Mouse (Mus musculus): Measurements from ENCODE around the gene Wipi1. TPM values are rescaled to one million over a fixed set of nuclear protein-coding genes. Genes with fewer than 3 reads are reported as not detected.

Wipi1 gene
- polyA plus RNA-seq, 1 experiment from 2014 or later, result 17.6 TPM

GRCm38 (mm10) chr11:109536939-109537338 lies 74.8 kb downstream of the Wipi1 start:
- Histone ChIP-seq H3K9ac (replicated peaks) (no peak overlapping the region), H3K27me3 (ENCODE audit: insufficient read depth, low read length) (no peaks in the 10 kb centered on the region), H3K4me1 (ENCODE audit: insufficient read depth) (no peaks in the 10 kb centered on the region), H3K9me3 (ENCODE audit: low read length) (no peaks in the 10 kb centered on the region), H3K36me3 (replicated peaks; ENCODE audit: insufficient read depth, low read length) (no peaks in the 10 kb centered on the region), H3K27ac (ENCODE audit: low read depth) (no peak overlapping the region), H3K4me3 (ENCODE audit: low read depth, low read length) (no peak overlapping the region), H3K4me2 (ENCODE audit: low read depth, low read length) (no peak overlapping the region)
- DNase-seq (no peak), ATAC-seq (no peak)
- TF ChIP-seq CTCF (IDR thresholded peaks at IDR 0.05; ENCODE audit: low read depth) (no peak), EP300 (IDR thresholded peaks at IDR 0.05; ENCODE audit: low read depth) (no peak)
- 73% methylated on average over 5 of the region's 5 CpGs for WGBS (ENCODE audit: insufficient replicate concordance)

DNA sequence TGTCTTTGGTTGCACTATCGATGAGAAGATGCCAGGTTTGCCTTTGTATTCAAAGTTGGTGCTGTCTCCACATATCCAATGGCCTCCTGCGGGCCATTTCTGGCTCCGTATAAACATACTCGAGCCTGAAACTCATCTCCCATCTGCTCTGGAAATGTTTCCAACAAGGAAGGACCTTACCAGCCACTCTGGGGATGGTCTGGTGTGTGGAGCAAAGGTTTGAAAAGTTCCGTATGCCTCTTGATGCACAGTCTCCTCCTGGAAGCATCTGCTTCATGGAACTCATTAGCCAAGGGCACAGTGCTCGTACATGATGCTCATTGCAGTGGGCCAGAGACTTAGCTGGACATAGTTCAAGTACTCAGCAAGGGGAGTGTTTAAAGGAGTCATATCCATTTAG lies 75.8 kb downstream of the Wipi1 start:
- H3K27me3 ChIP-seq (ENCODE audit: insufficient read depth, low read length), result no peaks in the 10 kb centered on the region
- no peaks in the 10 kb centered on the region for H3K36me3 ChIP-seq (replicated peaks; ENCODE audit: insufficient read depth, low read length)
- no peak overlapping the region for H3K9ac ChIP-seq (replicated peaks)
- DNase-seq (no peak), ATAC-seq (no peak)
- no peak overlapping the region for H3K4me3 ChIP-seq (ENCODE audit: low read depth, low read length)
- H3K4me1 ChIP-seq (ENCODE audit: insufficient read depth), result no peaks in the 10 kb centered on the region
- H3K9me3 ChIP-seq (ENCODE audit: low read length), result no peaks in the 10 kb centered on the region
- no peak overlapping the region for H3K4me2 ChIP-seq (ENCODE audit: low read depth, low read length)
- no peak overlapping the region for H3K27ac ChIP-seq (ENCODE audit: low read depth)
- 89% methylated on average over 6 of the region's 6 CpGs for whole genome bisulfite sequencing (ENCODE audit: insufficient replicate concordance)
- TF ChIP-seq EP300 (IDR thresholded peaks at IDR 0.05; ENCODE audit: low read depth) (no peak), CTCF (IDR thresholded peaks at IDR 0.05; ENCODE audit: low read depth) (no peak)

DNA sequence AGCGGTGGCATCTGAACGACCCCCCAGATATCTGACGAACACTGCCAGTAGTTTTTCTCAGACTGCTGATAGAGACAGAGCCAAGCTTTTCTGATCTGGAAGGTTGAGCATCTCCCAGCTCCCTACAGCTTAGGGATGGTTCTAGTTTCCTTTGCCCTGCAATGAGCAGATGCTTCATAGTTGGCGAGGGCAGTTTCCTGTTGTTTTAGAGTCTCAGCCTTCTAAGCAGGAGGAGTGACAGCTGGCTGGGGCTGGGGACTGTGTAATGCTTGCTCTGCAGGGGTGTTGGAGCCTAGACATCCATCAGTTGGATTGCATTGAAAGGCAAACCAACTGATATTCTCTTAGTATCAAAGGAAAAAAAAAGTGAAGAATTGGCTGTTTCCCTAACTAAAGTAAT lies 81.7 kb downstream of the Wipi1 start:
- H3K9me3 ChIP-seq (ENCODE audit: low read length), result no peaks in the 10 kb centered on the region
- H3K4me2 ChIP-seq (ENCODE audit: low read depth, low read length), result no peak overlapping the region
- H3K4me3 ChIP-seq (ENCODE audit: low read depth, low read length), result no peak overlapping the region
- DNase-seq (no peak), ATAC-seq (no peak)
- H3K4me1 ChIP-seq (ENCODE audit: insufficient read depth), result no peaks in the 10 kb centered on the region
- H3K27ac ChIP-seq (ENCODE audit: low read depth), result no peak overlapping the region
- TF ChIP-seq CTCF (IDR thresholded peaks at IDR 0.05; ENCODE audit: low read depth) (no peak), EP300 (IDR thresholded peaks at IDR 0.05; ENCODE audit: low read depth) (no peak)
- H3K27me3 ChIP-seq (ENCODE audit: insufficient read depth, low read length), result no peaks in the 10 kb centered on the region
- no peak overlapping the region for H3K9ac ChIP-seq (replicated peaks)
- WGBS (ENCODE audit: insufficient replicate concordance), result 77% methylated on average over 4 of the region's 4 CpGs
- peaks cover 2% of the 10 kb centered on the region; the same call in 1 of the 2 replicates for H3K36me3 ChIP-seq (replicated peaks; ENCODE audit: insufficient read depth, low read length)

DNA sequence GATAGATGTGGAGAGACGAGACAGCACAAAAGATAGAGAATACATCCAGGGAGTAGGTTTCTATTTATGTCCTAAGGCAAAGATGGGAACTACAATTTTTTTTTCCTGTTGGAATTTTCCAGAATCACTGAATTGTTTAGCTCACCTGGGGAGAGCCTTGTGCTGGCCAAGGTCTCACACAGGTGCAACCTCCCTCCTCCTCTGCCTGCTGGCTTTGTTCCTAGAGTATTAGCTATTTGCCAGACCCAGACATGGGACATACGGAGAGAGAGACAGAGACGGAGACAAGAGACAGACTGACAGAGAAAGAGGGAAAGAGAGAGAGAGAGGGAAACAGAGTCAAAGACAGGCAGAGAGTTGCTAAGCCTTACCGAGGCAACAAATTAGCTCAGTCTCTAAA lies 86.2 kb downstream of the Wipi1 start:
- Histone ChIP-seq H3K27ac (ENCODE audit: low read depth) (no peak overlapping the region), H3K4me3 (ENCODE audit: low read depth, low read length) (no peak overlapping the region), H3K9ac (replicated peaks) (no peak overlapping the region), H3K27me3 (ENCODE audit: insufficient read depth, low read length) (no peaks in the 10 kb centered on the region), H3K36me3 (replicated peaks; ENCODE audit: insufficient read depth, low read length) (peaks cover 5% of the 10 kb centered on the region; the same call in 1 of the 2 replicates), H3K4me2 (ENCODE audit: low read depth, low read length) (no peak overlapping the region), H3K9me3 (ENCODE audit: low read length) (no peaks in the 10 kb centered on the region), H3K4me1 (ENCODE audit: insufficient read depth) (no peaks in the 10 kb centered on the region)
- ATAC-seq, result no peak
- 80% methylated on average over 4 of the region's 4 CpGs for WGBS (ENCODE audit: insufficient replicate concordance)
- TF ChIP-seq CTCF (IDR thresholded peaks at IDR 0.05; ENCODE audit: low read depth) (no peak), EP300 (IDR thresholded peaks at IDR 0.05; ENCODE audit: low read depth) (no peak)
- no peak for DNase-seq

- no peaks in the 10 kb centered on the region for H3K9me3 ChIP-seq (ENCODE audit: low read length)
- no peaks in the 10 kb centered on the region for H3K27me3 ChIP-seq (ENCODE audit: insufficient read depth, low read length)
- 45% methylated on average over 5 of the region's 5 CpGs for WGBS (ENCODE audit: insufficient replicate concordance)
- no peak overlapping the region for H3K4me3 ChIP-seq (ENCODE audit: low read depth, low read length)
- no peak overlapping the region for H3K27ac ChIP-seq (ENCODE audit: low read depth)
- H3K9ac ChIP-seq (replicated peaks), result no peak overlapping the region
- no peak overlapping the region for H3K4me2 ChIP-seq (ENCODE audit: low read depth, low read length)
- peaks cover 5% of the 10 kb centered on the region; the same call in 1 of the 2 replicates for H3K36me3 ChIP-seq (replicated peaks; ENCODE audit: insufficient read depth, low read length)
- DNase-seq (no peak), ATAC-seq (no peak)
- no peak for TF ChIP-seq CTCF (IDR thresholded peaks at IDR 0.05; ENCODE audit: low read depth)
- TF ChIP-seq EP300 (IDR thresholded peaks at IDR 0.05; ENCODE audit: low read depth), result no peak
- H3K4me1 ChIP-seq (ENCODE audit: insufficient read depth), result no peaks in the 10 kb centered on the region
These were observed 86.9 kb downstream of the Wipi1 start for GRCm38 (mm10) chr11:109524869-109525268.

Other genes with a start within 250 kb of the Wipi1 start
- 28.4 and 30.6 TPM in 2 replicates for gene Gna13, start 249.1 kb downstream of the Wipi1 start, polyA plus RNA-seq (2015; fragmentation: Nextera tagmentation; extraction: Ambion mirVana)
- gene 9930022D16Rik, start 198.1 kb downstream of the Wipi1 start, polyA plus RNA-seq (2015; fragmentation: Nextera tagmentation; extraction: Ambion mirVana), result not detected in 2 replicates
- 9.4 and 11.0 TPM in 2 replicates for gene Amz2, start 186.0 kb downstream of the Wipi1 start, polyA plus RNA-seq (2015; fragmentation: Nextera tagmentation; extraction: Ambion mirVana)
- gene Arsg, start 138.6 kb downstream of the Wipi1 start, polyA plus RNA-seq (2015; fragmentation: Nextera tagmentation; extraction: Ambion mirVana), result 11.8 and 13.1 TPM in 2 replicates
- gene Slc16a6, start 138.4 kb downstream of the Wipi1 start, polyA plus RNA-seq (2015; fragmentation: Nextera tagmentation; extraction: Ambion mirVana), result 18.8 and 19.0 TPM in 2 replicates
- 118 and 124 TPM in 2 replicates for gene Prkar1a, start 37.4 kb upstream of the Wipi1 start, polyA plus RNA-seq (2015; fragmentation: Nextera tagmentation; extraction: Ambion mirVana)
- gene Fam20a, start 110.3 kb upstream of the Wipi1 start, polyA plus RNA-seq (2015; fragmentation: Nextera tagmentation; extraction: Ambion mirVana), result 28.0 and 29.0 TPM in 2 replicates
- 0.59 TPM in 1 of 2 replicates, not detected in the other for gene 1700012B07Rik, start 216.1 kb upstream of the Wipi1 start, polyA plus RNA-seq (2015; fragmentation: Nextera tagmentation; extraction: Ambion mirVana)